Mouse (Mus musculus): Measurements from ENCODE around the gene Mkrn1. TPM values are rescaled to one million over a fixed set of nuclear protein-coding genes. Genes with fewer than 3 reads are reported as not detected.
"Not testable (repeated sequence)": the region's sequence is repeated elsewhere in the genome, so short reads cannot be mapped to it uniquely, and the experiment has no call there.

Mkrn1 gene
- polyA plus RNA-seq, 1 experiment from 2014 or later: 54.6 TPM

GRCm38 (mm10) chr6:39425181-39425580, 4.9 kb upstream of the Mkrn1 start:
- Histone ChIP-seq H3K27me3 (ENCODE audit: control insufficient read depth, insufficient read depth, low read length) (no peaks in the 10 kb centered on the region), H3K36me3 (ENCODE audit: control insufficient read depth, insufficient read depth, low read length) (no peaks in the 10 kb centered on the region), H3K4me3 (ENCODE audit: low read depth, low read length) (no peak overlapping the region), H3K4me1 (replicated peaks; ENCODE audit: control insufficient read depth, insufficient read depth) (no peaks in the 10 kb centered on the region), H3K9ac (ENCODE audit: low read length) (no peak overlapping the region), H3K27ac (replicated peaks) (no peak overlapping the region), H3K9me3 (ENCODE audit: control insufficient read depth, low read length) (no peaks in the 10 kb centered on the region), H3K4me2 (replicated peaks; ENCODE audit: low read depth) (no peak overlapping the region)
- DNase-seq (ENCODE audit: low spot score) (no peak), ATAC-seq (ENCODE audit: low FRiP score, low TSS enrichment) (no peak)
- TF ChIP-seq EP300 (optimal IDR thresholded peaks at IDR 0.05): no peak
- no peak for TF ChIP-seq CTCF (IDR thresholded peaks at IDR 0.05; ENCODE audit: low read depth)
- 78% methylated on average over 2 of the region's 2 CpGs for WGBS

GRCm38 (mm10) chr6:39423686-39424085, 3.4 kb upstream of the Mkrn1 start:
- ATAC-seq (ENCODE audit: low FRiP score, low TSS enrichment) (no peak), DNase-seq (ENCODE audit: low spot score) (no peak)
- Histone ChIP-seq H3K27ac (replicated peaks) (no peak overlapping the region), H3K4me1 (replicated peaks; ENCODE audit: control insufficient read depth, insufficient read depth) (no peaks in the 10 kb centered on the region), H3K4me3 (ENCODE audit: low read depth, low read length) (no peak overlapping the region), H3K9ac (ENCODE audit: low read length) (no peak overlapping the region), H3K9me3 (ENCODE audit: control insufficient read depth, low read length) (no peaks in the 10 kb centered on the region), H3K27me3 (ENCODE audit: control insufficient read depth, insufficient read depth, low read length) (no peaks in the 10 kb centered on the region), H3K4me2 (replicated peaks; ENCODE audit: low read depth) (no peak overlapping the region), H3K36me3 (ENCODE audit: control insufficient read depth, insufficient read depth, low read length) (no peaks in the 10 kb centered on the region)
- WGBS: 88% methylated on average over 7 of the region's 7 CpGs
- no peak for TF ChIP-seq EP300 (optimal IDR thresholded peaks at IDR 0.05)
- no peak for TF ChIP-seq CTCF (IDR thresholded peaks at IDR 0.05; ENCODE audit: low read depth)

- ATAC-seq (ENCODE audit: low FRiP score, low TSS enrichment) (no peak), DNase-seq (ENCODE audit: low spot score) (no peak)
- WGBS: 47% methylated on average over 6 of the region's 6 CpGs
- Histone ChIP-seq H3K4me3 (ENCODE audit: low read depth, low read length) (no peak overlapping the region), H3K27me3 (ENCODE audit: control insufficient read depth, insufficient read depth, low read length) (no peaks in the 10 kb centered on the region), H3K4me2 (replicated peaks; ENCODE audit: low read depth) (no peak overlapping the region), H3K9ac (ENCODE audit: low read length) (no peak overlapping the region), H3K27ac (replicated peaks) (no peak overlapping the region), H3K36me3 (ENCODE audit: control insufficient read depth, insufficient read depth, low read length) (no peaks in the 10 kb centered on the region), H3K4me1 (replicated peaks; ENCODE audit: control insufficient read depth, insufficient read depth) (no peaks in the 10 kb centered on the region), H3K9me3 (ENCODE audit: control insufficient read depth, low read length) (no peaks in the 10 kb centered on the region)
- TF ChIP-seq CTCF (IDR thresholded peaks at IDR 0.05; ENCODE audit: low read depth) (no peak), EP300 (optimal IDR thresholded peaks at IDR 0.05) (no peak)
Observed at GRCm38 (mm10) chr6:39423130-39423551, 2.9 kb upstream of the Mkrn1 start.

- TF ChIP-seq EP300 (optimal IDR thresholded peaks at IDR 0.05) (no peak), CTCF (IDR thresholded peaks at IDR 0.05; ENCODE audit: low read depth) (no peak)
- WGBS: 43% methylated on average over 4 of the region's 4 CpGs
- H3K4me2 ChIP-seq (replicated peaks; ENCODE audit: low read depth): no peak overlapping the region
Observed at GRCm38 (mm10) chr6:39420867-39421266, 605 bp upstream of the Mkrn1 start.

GRCm38 (mm10) chr6:39419386-39419850, 844 bp downstream of the Mkrn1 start:
- peak overlapping the region; percentile 92 for H3K9ac ChIP-seq (ENCODE audit: low read length)
- no peaks in the 10 kb centered on the region for H3K9me3 ChIP-seq (ENCODE audit: control insufficient read depth, low read length)
- no peak for TF ChIP-seq CTCF (IDR thresholded peaks at IDR 0.05; ENCODE audit: low read depth)
- TF ChIP-seq EP300 (optimal IDR thresholded peaks at IDR 0.05): no peak
- ATAC-seq (ENCODE audit: low FRiP score, low TSS enrichment): no peak
- WGBS: under 1% methylated on average over 43 of the region's 43 CpGs
- H3K27ac ChIP-seq (replicated peaks): peak overlapping the region; percentile 93
- no peaks in the 10 kb centered on the region for H3K36me3 ChIP-seq (ENCODE audit: control insufficient read depth, insufficient read depth, low read length)
- no peak for DNase-seq (ENCODE audit: low spot score)
- H3K4me1 ChIP-seq (replicated peaks; ENCODE audit: control insufficient read depth, insufficient read depth): no peaks in the 10 kb centered on the region
- peak overlapping the region; percentile 98 for H3K4me3 ChIP-seq (ENCODE audit: low read depth, low read length)
- peak overlapping the region; percentile 78 for H3K4me2 ChIP-seq (replicated peaks; ENCODE audit: low read depth)
- no peaks in the 10 kb centered on the region for H3K27me3 ChIP-seq (ENCODE audit: control insufficient read depth, insufficient read depth, low read length)

More at GRCm38 (mm10) chr6:39420867-39421266, 605 bp upstream of the Mkrn1 start:
- H3K4me3 ChIP-seq (ENCODE audit: low read depth, low read length): no peak overlapping the region
- no peaks in the 10 kb centered on the region for H3K27me3 ChIP-seq (ENCODE audit: control insufficient read depth, insufficient read depth, low read length)
- no peak for DNase-seq (ENCODE audit: low spot score)
- ATAC-seq (ENCODE audit: low FRiP score, low TSS enrichment): no peak
- no peak overlapping the region for H3K9ac ChIP-seq (ENCODE audit: low read length)
- H3K36me3 ChIP-seq (ENCODE audit: control insufficient read depth, insufficient read depth, low read length): no peaks in the 10 kb centered on the region
- H3K4me1 ChIP-seq (replicated peaks; ENCODE audit: control insufficient read depth, insufficient read depth): no peaks in the 10 kb centered on the region
- H3K27ac ChIP-seq (replicated peaks): no peak overlapping the region
- H3K9me3 ChIP-seq (ENCODE audit: control insufficient read depth, low read length): no peaks in the 10 kb centered on the region

GRCm38 (mm10) chr6:39416654-39417053, 3.6 kb downstream of the Mkrn1 start:
- ATAC-seq (ENCODE audit: low FRiP score, low TSS enrichment): not testable (repeated sequence)

More at GRCm38 (mm10) chr6:39416654-39417053, 3.6 kb downstream of the Mkrn1 start:
- not testable (repeated sequence) for H3K4me2 ChIP-seq (replicated peaks; ENCODE audit: low read depth); H3K36me3 ChIP-seq (ENCODE audit: control insufficient read depth, insufficient read depth, low read length); H3K9ac ChIP-seq (ENCODE audit: low read length); H3K27ac ChIP-seq (replicated peaks); H3K4me3 ChIP-seq (ENCODE audit: low read depth, low read length); H3K9me3 ChIP-seq (ENCODE audit: control insufficient read depth, low read length); H3K27me3 ChIP-seq (ENCODE audit: control insufficient read depth, insufficient read depth, low read length); DNase-seq (ENCODE audit: low spot score); H3K4me1 ChIP-seq (replicated peaks; ENCODE audit: control insufficient read depth, insufficient read depth)
